Mouse (Mus musculus) testis, adult 2 months (tissue): ENCODE data around the gene Tmem209. TPM values are rescaled to one million over a fixed set of nuclear protein-coding genes. Genes with fewer than 3 reads are reported as not detected.

Experiments used
- H3K27ac ChIP-seq: fragments of 200-500 bp; 2 replicates; pipeline ENCODE4 v1.5.1; 2012; ENCODE audit warnings: low read depth, low read length; ENCODE audit not compliant: control insufficient read depth, insufficient read depth
- H3K27me3 ChIP-seq: fragments of 200-500 bp; 2 replicates; pipeline ENCODE4 v1.6.1; 2012; ENCODE audit warnings: mild to moderate bottlenecking, low read length, moderate library complexity; ENCODE audit not compliant: control insufficient read depth, insufficient read depth
- H3K36me3 ChIP-seq: fragments of 200-500 bp; 2 replicates; pipeline ENCODE4 v1.6.1; 2012; ENCODE audit warnings: mild to moderate bottlenecking, low read length; ENCODE audit not compliant: control insufficient read depth, insufficient read depth
- H3K4me1 ChIP-seq: fragments of 200-500 bp; 2 replicates; pipeline ENCODE4 v1.6.1; 2012; ENCODE audit warnings: low read length; ENCODE audit not compliant: control insufficient read depth, insufficient read depth
- H3K4me3 ChIP-seq: fragments of 200-500 bp; 2 replicates; pipeline ENCODE4 v1.5.1; 2012; ENCODE audit warnings: low read depth, mild to moderate bottlenecking, low read length, moderate library complexity, mixed read lengths; ENCODE audit not compliant: control insufficient read depth
- CTCF ChIP-seq: fragments of 200-500 bp; IDR thresholded peaks from 2 replicates; pipeline ENCODE4 v1.5.1; 2012; ENCODE audit warnings: low read depth, mild to moderate bottlenecking, inconsistent platforms, low read length, moderate library complexity; ENCODE audit not compliant: control insufficient read depth, insufficient read depth, insufficient replicate concordance
- POLR2A ChIP-seq: fragments of 200-500 bp; IDR thresholded peaks from 2 replicates; pipeline ENCODE4 v1.6.1; 2012; ENCODE audit warnings: low read depth, mild to moderate bottlenecking, inconsistent platforms, low read length, moderate library complexity; ENCODE audit not compliant: control insufficient read depth
- polyA plus RNA-seq: library from polyadenylated mRNA; depleted of rRNA; stranded (reverse); fragments of >200 nt; gene quantifications from 2 replicates; pipeline ENCODE4 v1.2.3, GENCODE M21; 2012

The Tmem209 gene
- polyA plus RNA-seq, 1 experiment = 92.3 TPM

- H3K4me1 ChIP-seq = no peaks in the 10 kb centered on the region
- no peak overlapping the region for H3K27ac ChIP-seq
- no peaks in the 10 kb centered on the region; the same call in 1 of the 2 replicates for H3K36me3 ChIP-seq
Measured at GRCm38 (mm10) chr6:30476025-30476765, 33.4 kb downstream of the Tmem209 start.

GRCm38 (mm10) chr6:30471706-30472105 lies 37.9 kb downstream of the Tmem209 start:
- no peak for TF ChIP-seq POLR2A
- TF ChIP-seq CTCF = no peak
- no peaks in the 10 kb centered on the region for H3K36me3 ChIP-seq
- H3K27ac ChIP-seq = no peak overlapping the region
- H3K4me3 ChIP-seq = no peak overlapping the region
- H3K27me3 ChIP-seq = no peaks in the 10 kb centered on the region
- no peaks in the 10 kb centered on the region for H3K4me1 ChIP-seq

More at GRCm38 (mm10) chr6:30476025-30476765, 33.4 kb downstream of the Tmem209 start:
- Histone ChIP-seq H3K4me3 (no peak overlapping the region), H3K27me3 (no peaks in the 10 kb centered on the region)
- TF ChIP-seq CTCF = no peak
- no peak for TF ChIP-seq POLR2A

GRCm38 (mm10) chr6:30469370-30469769 lies 40.2 kb downstream of the Tmem209 start:
- H3K36me3 ChIP-seq = no peaks in the 10 kb centered on the region
- no peak overlapping the region for H3K27ac ChIP-seq
- H3K4me3 ChIP-seq = no peak overlapping the region
- H3K4me1 ChIP-seq = no peaks in the 10 kb centered on the region
- TF ChIP-seq POLR2A = no peak
- no peaks in the 10 kb centered on the region for H3K27me3 ChIP-seq

- Histone ChIP-seq H3K27ac (no peak overlapping the region), H3K4me1 (no peaks in the 10 kb centered on the region), H3K27me3 (no peaks in the 10 kb centered on the region), H3K4me3 (no peak overlapping the region), H3K36me3 (no peaks in the 10 kb centered on the region)
- TF ChIP-seq POLR2A = no peak
Measured at GRCm38 (mm10) chr6:30468684-30469083, 40.9 kb downstream of the Tmem209 start.

- H3K4me3 ChIP-seq = no peak overlapping the region
- H3K36me3 ChIP-seq = no peaks in the 10 kb centered on the region
- H3K27ac ChIP-seq = no peak overlapping the region
- TF ChIP-seq CTCF (no peak), POLR2A (no peak)
- no peaks in the 10 kb centered on the region for H3K27me3 ChIP-seq
- no peaks in the 10 kb centered on the region for H3K4me1 ChIP-seq
Measured at GRCm38 (mm10) chr6:30468058-30468457, 41.5 kb downstream of the Tmem209 start.

- Histone ChIP-seq H3K36me3 (no peaks in the 10 kb centered on the region), H3K4me3 (no peak overlapping the region), H3K4me1 (peaks cover 9% of the 10 kb centered on the region), H3K27ac (no peak overlapping the region), H3K27me3 (no peaks in the 10 kb centered on the region)
- no peak for TF ChIP-seq POLR2A
Measured at GRCm38 (mm10) chr6:30465586-30465985, 44.0 kb downstream of the Tmem209 start.

GRCm38 (mm10) chr6:30462822-30463221 lies 46.8 kb downstream of the Tmem209 start:
- TF ChIP-seq POLR2A (no peak), CTCF (no peak)
- Histone ChIP-seq H3K27me3 (no peaks in the 10 kb centered on the region), H3K36me3 (no peaks in the 10 kb centered on the region), H3K4me1 (peaks cover 25% of the 10 kb centered on the region), H3K4me3 (no peak overlapping the region), H3K27ac (no peak overlapping the region)
